Mouse (Mus musculus) bone marrow, adult 2 months (tissue): ENCODE data around the gene Tm4sf19. TPM values are rescaled to one million over a fixed set of nuclear protein-coding genes. Genes with fewer than 3 reads are reported as not detected.

Experiments used
- H3K27ac ChIP-seq: fragments of 200-500 bp; 2 replicates; pipeline ENCODE4 v1.5.1; 2012; ENCODE audit warnings: low read depth, mild to moderate bottlenecking, control low read depth, inconsistent platforms, low read length; ENCODE audit not compliant: control insufficient read depth, poor library complexity, insufficient read depth
- H3K4me1 ChIP-seq: fragments of 200-500 bp; 2 replicates; pipeline ENCODE4 v1.6.1; 2011; ENCODE audit warnings: low read length; ENCODE audit not compliant: control insufficient read depth, insufficient read depth
- H3K4me3 ChIP-seq: fragments of 200-500 bp; replicated peaks from 2 replicates; pipeline ENCODE3; 2011; ENCODE audit warnings: mild to moderate bottlenecking, low read depth, low read length, control low read depth; ENCODE audit not compliant: control insufficient read depth
- CTCF ChIP-seq: fragments of 200-500 bp; IDR thresholded peaks from 2 replicates; pipeline ENCODE4 v1.5.1; 2011; ENCODE audit warnings: low read length, control low read depth; ENCODE audit not compliant: control insufficient read depth, insufficient read depth
- POLR2A ChIP-seq: fragments of 200-500 bp; IDR thresholded peaks from 2 replicates; pipeline ENCODE4 v1.6.1; 2011; ENCODE audit warnings: low read depth, mild to moderate bottlenecking, control low read depth, low read length, borderline replicate concordance; ENCODE audit not compliant: control insufficient read depth
- WGBS: fragments of 180-500 bp; shearing (Covaris S2); methylation state at CpG from one replicate; pipeline ENCODE4 v1.1.7; 2018; 5-methylcytosine and 5-hydroxymethylcytosine counted together
- polyA plus RNA-seq: library from polyadenylated mRNA; stranded (reverse); fragments of >200 nt; gene quantifications from 2 replicates; pipeline ENCODE4 v1.2.4, GENCODE M21; 2011; ENCODE audit warnings: low replicate concordance; ENCODE audit not compliant: missing spikeins, insufficient read depth, insufficient read length

Gene Tm4sf19
- 3.2 TPM in 1 of 2 replicates, not detected in the other for polyA plus RNA-seq

DNA sequence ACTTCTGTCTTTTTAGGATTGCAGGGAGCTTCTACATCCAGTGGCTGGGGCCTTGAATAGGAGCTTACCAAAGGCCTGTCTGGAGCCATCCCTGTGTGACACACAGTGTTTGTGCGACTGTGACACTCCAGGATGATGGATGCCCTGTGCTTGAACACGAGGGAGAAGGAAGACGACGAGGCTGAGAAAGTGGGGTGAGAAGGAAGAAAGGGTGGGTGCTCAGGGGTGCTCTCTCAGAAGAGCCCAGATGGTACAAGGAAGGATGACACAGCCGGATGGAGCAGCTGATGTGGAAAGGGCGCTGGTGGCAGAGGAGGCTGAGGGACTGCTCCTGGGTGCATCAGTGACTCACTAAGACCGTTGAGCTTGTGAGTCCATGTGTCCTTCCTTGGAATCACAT lies at the start of gene Tm4sf19:
Gene Tm4sf19, plus strand, starts transcription at position 240 of the 400 bp plus-strand sequence.
- TF ChIP-seq POLR2A (no peak), CTCF (no peak)
- no peak within 1 kb of the TSS for H3K27ac ChIP-seq
- 60% methylated on average over 7 of the region's 7 CpGs for WGBS
- H3K4me3 ChIP-seq = no peak within 1 kb of the TSS
- H3K4me1 ChIP-seq = peaks cover 4% of the 10 kb centered on the region

DNA sequence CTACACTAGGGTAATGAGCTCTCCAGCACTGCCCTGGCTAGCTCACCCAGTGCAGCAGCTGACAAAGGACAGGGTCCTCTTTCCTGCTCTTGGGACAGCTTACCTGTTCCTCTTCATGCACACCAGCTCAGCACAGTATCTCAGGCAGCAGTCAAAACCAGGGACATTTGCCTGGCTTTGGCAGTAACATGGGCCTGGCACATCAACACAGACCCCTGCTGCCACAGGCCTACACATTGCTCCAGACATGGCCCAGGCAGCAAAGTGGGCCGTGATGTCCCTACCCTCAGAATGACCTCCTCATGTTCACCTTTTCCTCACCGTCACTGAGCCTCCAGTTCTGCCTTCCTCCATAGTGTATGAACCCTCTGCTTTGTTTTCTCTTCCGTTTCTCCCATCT lies 49.5 kb upstream of the Tm4sf19 start:
- Histone ChIP-seq H3K4me3 (no peak overlapping the region), H3K4me1 (no peaks in the 10 kb centered on the region), H3K27ac (no peak overlapping the region)
- no peak for TF ChIP-seq CTCF
- TF ChIP-seq POLR2A = no peak
- 89% methylated on average over 3 of the region's 3 CpGs for WGBS

DNA sequence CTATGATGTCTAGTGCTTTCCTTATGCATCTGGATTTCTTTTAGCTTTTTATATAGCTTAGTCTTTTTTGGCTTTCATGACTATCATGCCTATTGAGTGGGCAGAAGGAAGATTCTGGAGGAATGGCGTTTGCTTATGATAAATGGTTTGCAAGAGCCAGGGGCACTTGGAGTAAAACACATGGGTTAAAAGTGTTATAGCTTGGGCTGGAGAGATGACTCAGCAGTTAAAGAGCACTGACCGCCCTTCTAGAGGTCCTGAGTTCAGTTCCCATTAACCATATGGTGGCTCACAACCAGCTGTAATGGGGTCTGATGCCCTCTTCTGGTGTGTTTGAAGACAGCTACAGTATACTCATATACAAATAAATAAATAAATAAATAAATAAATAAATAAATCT lies 36.8 kb upstream of the Tm4sf19 start:
- no peak overlapping the region for H3K4me3 ChIP-seq
- WGBS = 84% methylated on average over 2 of the region's 2 CpGs
- H3K4me1 ChIP-seq = no peaks in the 10 kb centered on the region
- H3K27ac ChIP-seq = no peak overlapping the region
- TF ChIP-seq CTCF (no peak), POLR2A (no peak)

DNA sequence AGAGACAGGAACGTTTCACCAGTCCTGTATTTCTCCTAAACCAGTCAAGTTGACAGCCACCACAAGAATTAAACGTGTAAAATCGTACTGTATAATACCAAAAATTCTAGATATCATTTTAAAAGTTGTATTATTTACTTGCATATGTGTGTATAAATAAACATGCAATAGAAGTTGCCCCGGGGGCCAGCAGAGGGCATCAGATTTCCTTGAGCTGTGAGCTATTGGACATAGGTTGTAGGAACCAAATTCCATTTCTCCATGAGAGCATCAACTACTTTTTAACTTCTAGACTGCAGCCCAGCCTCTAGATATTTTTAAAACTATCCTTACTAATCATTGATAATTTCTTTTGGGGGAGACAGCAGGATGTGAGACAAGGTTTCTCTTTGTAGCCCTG lies 29.0 kb upstream of the Tm4sf19 start:
- peak; percentile 43 for TF ChIP-seq CTCF
- no peak for TF ChIP-seq POLR2A
- H3K4me1 ChIP-seq = no peaks in the 10 kb centered on the region
- no peak overlapping the region for H3K27ac ChIP-seq
- WGBS = 80% methylated on average over 4 of the region's 4 CpGs
- H3K4me3 ChIP-seq = no peak overlapping the region

DNA sequence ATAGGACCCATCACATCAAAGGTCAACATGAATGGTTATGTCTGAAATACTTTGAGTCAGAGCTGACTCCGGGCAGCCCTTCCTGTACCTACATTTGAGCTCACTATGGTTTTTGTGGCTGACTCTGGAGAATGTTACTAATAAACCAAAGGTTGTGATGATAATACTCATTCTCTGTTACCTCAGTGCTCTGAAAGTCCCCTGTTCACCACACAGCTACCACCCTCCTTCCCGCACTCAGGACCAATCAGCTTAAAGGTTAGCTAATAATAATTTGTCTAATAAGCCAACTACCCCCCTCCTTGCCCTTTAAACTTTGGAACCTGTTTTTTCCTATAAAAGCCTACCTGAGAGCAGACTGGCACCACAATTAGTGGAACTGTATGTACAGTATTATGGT lies 20.7 kb upstream of the Tm4sf19 start:
- TF ChIP-seq POLR2A = no peak
- TF ChIP-seq CTCF = no peak
- 87% methylated on average over 2 of the region's 2 CpGs for WGBS
- Histone ChIP-seq H3K27ac (no peak overlapping the region), H3K4me3 (no peak overlapping the region), H3K4me1 (no peaks in the 10 kb centered on the region)

DNA sequence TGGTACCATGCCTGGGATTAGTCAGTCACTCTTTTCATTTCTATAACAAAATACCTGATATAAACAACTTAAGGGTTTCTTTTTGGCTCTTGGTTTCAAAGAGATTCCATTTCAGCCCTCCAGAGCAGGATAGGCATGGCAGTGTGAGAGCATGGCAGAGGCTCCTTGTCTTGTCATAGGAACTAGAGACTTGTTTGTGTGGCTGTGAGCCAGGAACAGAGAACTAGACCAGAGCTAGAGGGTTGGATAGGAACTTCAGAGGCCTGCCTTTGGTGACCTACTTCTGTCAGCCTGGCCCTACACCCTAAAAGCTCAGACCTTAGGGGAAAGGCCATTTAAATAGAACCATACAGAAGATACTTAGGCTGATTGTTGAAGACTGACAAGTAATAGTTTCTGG lies 17.4 kb upstream of the Tm4sf19 start:
- TF ChIP-seq POLR2A (no peak), CTCF (no peak)
- H3K4me1 ChIP-seq = no peaks in the 10 kb centered on the region; the same call in 1 of the 2 replicates
- H3K4me3 ChIP-seq = no peak overlapping the region
- no peak overlapping the region for H3K27ac ChIP-seq

DNA sequence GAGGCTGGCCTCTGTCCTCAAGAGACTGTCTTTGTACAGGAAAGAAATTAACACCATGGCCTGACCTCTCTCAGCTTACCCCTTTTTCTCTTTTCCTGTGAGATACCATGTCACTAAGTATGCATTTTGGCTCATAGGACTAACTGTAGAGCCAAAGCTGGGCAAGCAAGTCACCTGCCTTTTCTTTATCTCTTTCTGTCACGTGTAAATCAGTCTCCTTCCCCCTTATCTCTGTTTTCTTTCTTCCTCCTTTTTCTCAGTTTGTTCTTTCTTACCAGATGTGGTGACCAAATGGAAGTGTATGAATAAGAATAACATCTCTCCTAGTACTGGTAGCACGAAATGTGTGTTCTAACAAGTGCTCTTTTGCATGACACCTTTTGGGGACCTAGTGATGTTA lies 15.4 kb upstream of the Tm4sf19 start:
- Histone ChIP-seq H3K4me1 (no peaks in the 10 kb centered on the region; the same call in 1 of the 2 replicates), H3K4me3 (no peak overlapping the region), H3K27ac (no peak overlapping the region)
- TF ChIP-seq CTCF = no peak
- WGBS = 55% methylated on average over 2 of the region's 2 CpGs

DNA sequence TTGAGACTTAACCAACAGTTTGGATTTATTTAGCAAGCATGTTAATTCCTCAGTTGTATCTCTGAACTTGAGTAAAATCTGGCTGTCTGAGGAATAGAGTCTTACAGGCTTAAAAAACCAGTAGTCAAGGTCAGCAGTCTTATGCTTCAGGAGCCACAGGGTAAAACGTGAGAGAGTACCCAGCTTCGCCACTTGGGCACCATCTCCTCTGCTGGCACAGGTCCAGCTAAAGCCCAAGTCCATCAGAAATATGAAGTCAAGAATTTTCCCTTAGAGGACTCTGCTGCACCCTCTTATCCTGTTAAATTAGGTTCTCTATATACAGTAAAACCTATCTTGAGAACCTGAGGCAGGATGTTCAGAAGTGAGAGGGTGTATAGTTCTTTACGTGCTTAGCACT lies 13.5 kb upstream of the Tm4sf19 start:
- Histone ChIP-seq H3K4me3 (no peak overlapping the region), H3K27ac (no peak overlapping the region), H3K4me1 (no peaks in the 10 kb centered on the region; the same call in 1 of the 2 replicates)
- WGBS = 70% methylated on average over 3 of the region's 3 CpGs
- TF ChIP-seq CTCF (no peak), POLR2A (no peak)

DNA sequence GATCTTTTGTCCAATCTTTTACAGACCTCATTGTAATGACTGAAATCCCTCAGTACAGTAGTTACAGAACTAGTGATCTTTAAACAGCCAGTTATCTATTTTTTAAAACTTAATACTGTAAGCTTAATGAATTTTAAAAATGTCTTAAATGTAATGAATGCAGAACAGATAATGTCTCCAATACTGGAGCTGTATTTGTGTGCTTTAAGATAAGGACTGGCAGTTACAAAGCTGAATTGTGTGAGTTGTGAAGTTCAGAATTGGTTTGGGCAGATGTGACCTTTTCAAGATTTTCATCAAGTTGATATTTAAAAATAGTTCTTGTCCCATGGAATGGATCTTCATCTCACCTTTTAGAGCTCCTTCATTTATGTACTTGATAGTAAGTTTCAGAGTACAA lies 11.3 kb upstream of the Tm4sf19 start:
- no peak overlapping the region for H3K4me3 ChIP-seq

More for the DNA sequence above, 11.3 kb upstream of the Tm4sf19 start:
- Histone ChIP-seq H3K27ac (no peak overlapping the region), H3K4me1 (no peaks in the 10 kb centered on the region; the same call in 1 of the 2 replicates)
- no peak for TF ChIP-seq CTCF
